Mouse (Mus musculus) lung, postnatal 25 days (tissue): ENCODE results near the gene Fcmr.

Experiments used
- DNase-seq: peaks from one replicate; pipeline ENCODE4 v3.0.0; 2022; ENCODE audit warnings: low spot score

The Fcmr gene

GRCm38 (mm10) chr1:130857456-130857855, 8.0 kb upstream of the Fcmr start:
- no peak for DNase-seq

- DNase-seq, result peak; percentile 54
These were observed 1.2 kb upstream of the Fcmr start for GRCm38 (mm10) chr1:130864238-130864637.

- no peak for DNase-seq
These were observed 728 bp upstream of the Fcmr start for GRCm38 (mm10) chr1:130864741-130865140.

GRCm38 (mm10) chr1:130872912-130873311, 7.4 kb downstream of the Fcmr start:
- DNase-seq, result no peak

GRCm38 (mm10) chr1:130875139-130875538, 9.7 kb downstream of the Fcmr start:
- peak; percentile 53 for DNase-seq

- no peak for DNase-seq
These were observed 10.4 kb downstream of the Fcmr start for GRCm38 (mm10) chr1:130875910-130876309.

- DNase-seq, result peak; percentile 59
These were observed 11.6 kb downstream of the Fcmr start for GRCm38 (mm10) chr1:130876931-130877509.

GRCm38 (mm10) chr1:130877889-130878614, 12.6 kb downstream of the Fcmr start:
- no peak for DNase-seq

- DNase-seq, result no peak
These were observed 14.5 kb downstream of the Fcmr start for GRCm38 (mm10) chr1:130879927-130880326.

GRCm38 (mm10) chr1:130883146-130883545, 17.7 kb downstream of the Fcmr start:
- DNase-seq, result no peak

- no peak for DNase-seq
These were observed 21.9 kb downstream of the Fcmr start, which contains the start of gene Il24 for GRCm38 (mm10) chr1:130887354-130887753. Il24 (minus strand) TSS chr1:130887454.

GRCm38 (mm10) chr1:130892446-130892845, 27.0 kb downstream of the Fcmr start:
- no peak for DNase-seq

- no peak for DNase-seq
These were observed 28.0 kb downstream of the Fcmr start for GRCm38 (mm10) chr1:130893329-130894040.

- no peak for DNase-seq
These were observed 29.0 kb downstream of the Fcmr start for GRCm38 (mm10) chr1:130894468-130894867.

GRCm38 (mm10) chr1:130902505-130902904, 37.0 kb downstream of the Fcmr start:
- DNase-seq, result no peak

- no peak for DNase-seq
These were observed 46.0 kb downstream of the Fcmr start, which contains the start of gene Il20 for GRCm38 (mm10) chr1:130911401-130912010. Il20 (minus strand) TSS chr1:130911451.

- no peak for DNase-seq
These were observed 53.0 kb downstream of the Fcmr start for GRCm38 (mm10) chr1:130918323-130918980.

- DNase-seq, result no peak
These were observed 61.0 kb downstream of the Fcmr start for GRCm38 (mm10) chr1:130926484-130926883.
